Mouse (Mus musculus) myocyte (in vitro differentiated cells): ENCODE results near the gene Tbc1d9.

Experiments
- MYOD1 ChIP-seq, 3 experiments: IDR thresholded peaks; one replicate each; pipeline ENCODE4 v1.6.1; 2011; ENCODE audit warnings: control low read depth in 2 of 3, low read depth in 2 of 3, mild to moderate bottlenecking in 2 of 3, moderate library complexity in 1 of 3; ENCODE audit not compliant: insufficient read length in 2 of 3, control insufficient read depth in 1 of 3
- POLR2A ChIP-seq: IDR thresholded peaks from one replicate; pipeline ENCODE4 v1.6.1; 2011; ENCODE audit warnings: low read depth, mild to moderate bottlenecking, control low read depth, moderate library complexity; ENCODE audit not compliant: insufficient read length
- POLR2AphosphoS2 ChIP-seq: IDR thresholded peaks from one replicate; pipeline ENCODE4 v1.6.1; 2011; ENCODE audit warnings: low read depth, control low read depth; ENCODE audit not compliant: insufficient read length
- REST ChIP-seq: IDR thresholded peaks from one replicate; pipeline ENCODE4 v1.6.1; 2011; ENCODE audit warnings: mild to moderate bottlenecking, control low read depth, moderate library complexity; ENCODE audit not compliant: insufficient read depth, insufficient read length
- SRF ChIP-seq: IDR thresholded peaks from one replicate; pipeline ENCODE4 v1.6.1; 2011; ENCODE audit warnings: low read depth; ENCODE audit not compliant: control insufficient read depth, insufficient read length

- TF ChIP-seq POLR2A (no peak), MYOD1 (IDR thresholded peaks at IDR 0.05; ENCODE audit: control insufficient read depth in 1 of 3, insufficient read length in 2 of 3, low read depth in 2 of 3) (no peak), POLR2AphosphoS2 (no peak), REST (no peak), SRF (no peak)
These were observed 55.6 kb downstream of the Tbc1d9 start for GRCm38 (mm10) chr8:83220746-83221145.
